Mouse (Mus musculus) liver, adult 10 weeks (tissue): ENCODE results near the gene Cpa4. TPM values are rescaled to one million over a fixed set of nuclear protein-coding genes. Genes with fewer than 3 reads are reported as not detected.

Experiments
- polyA plus RNA-seq: library from polyadenylated mRNA; stranded (reverse); fragments of 350-450 nt; fragmentation: Illumina TruSeq; extraction: RNeasy Lipid Tissue Mini Kit (QIAGEN cat#74804); gene quantifications from one replicate; pipeline ENCODE4 v1.2.3, GENCODE M21; 2014; ENCODE audit warnings: low read depth, low replicate concordance

Gene Cpa4
- not detected for polyA plus RNA-seq

GRCm38 (mm10) chr6:30568069-30568468 is at the start of gene Cpa4:
Gene Cpa4, plus strand, starts transcription at chr6:30568369.

GRCm38 (mm10) chr6:30541009-30541799 is 27.0 kb upstream of the Cpa4 start, which contains the start of gene Cpa2:
Gene Cpa2, plus strand, starts transcription at chr6:30541582.

GRCm38 (mm10) chr6:30610710-30611109 is 42.5 kb downstream of the Cpa4 start, which contains the start of gene Cpa5:
Gene Cpa5, plus strand, starts transcription at chr6:30611010.

GRCm38 (mm10) chr6:30638674-30639268 is 70.6 kb downstream of the Cpa4 start, which contains the start of gene Cpa1:
Gene Cpa1, plus strand, starts transcription at chr6:30639218.

Other genes with a start within 250 kb of the Cpa4 start
- 2.2 TPM for gene Zc3hc1, start 177.3 kb upstream of the Cpa4 start, polyA plus RNA-seq
- 24.2 TPM for gene Klhdc10, start 166.5 kb upstream of the Cpa4 start, polyA plus RNA-seq
- gene Tmem209, start 58.6 kb upstream of the Cpa4 start, polyA plus RNA-seq, result 17.3 TPM
- not detected for gene Ssmem1, start 58.5 kb upstream of the Cpa4 start, polyA plus RNA-seq
- not detected for gene Cpa2, start 26.8 kb upstream of the Cpa4 start, polyA plus RNA-seq
- gene Cpa5, start 42.6 kb downstream of the Cpa4 start, polyA plus RNA-seq, result not detected
- not detected for gene Cpa1, start 70.8 kb downstream of the Cpa4 start, polyA plus RNA-seq
- 3.1 TPM for gene Cep41, start 125.4 kb downstream of the Cpa4 start, polyA plus RNA-seq
- 3.8 TPM for gene Mest, start 155.2 kb downstream of the Cpa4 start, polyA plus RNA-seq